Mouse (Mus musculus) embryonic facial prominence, embryonic 11.5 days (tissue): ENCODE measurements around the gene Dnah3. TPM values are rescaled to one million over a fixed set of nuclear protein-coding genes. Genes with fewer than 3 reads are reported as not detected.
A peak's percentile ranks its signal among the peaks of the same experiment; 100 is the strongest.

Source experiments
- ATAC-seq: fragments of 200-750 bp; cut with Nextera tagmentation; replicated peaks from 2 replicates; pipeline ENCODE4 v1.8.0; 2017; ENCODE audit warnings: low read depth; ENCODE audit not compliant: insufficient number of reproducible peaks, low FRiP score, low TSS enrichment
- DNase-seq: peaks from one replicate; pipeline ENCODE4 v3.0.0-alpha.2; 2015; ENCODE audit warnings: low spot score
- H3K27ac ChIP-seq: fragments of 300-500 bp; sonication (generic); replicated peaks from 2 replicates; pipeline ENCODE4 v1.5.1; 2014; ENCODE audit warnings: mild to moderate bottlenecking, low read depth, low read length, control low read depth
- H3K27me3 ChIP-seq: fragments of 300-500 bp; sonication (generic); 2 replicates; pipeline ENCODE4 v1.6.1; 2014; ENCODE audit warnings: mild to moderate bottlenecking, low read length, moderate library complexity, mixed read lengths; ENCODE audit not compliant: control insufficient read depth, insufficient read depth
- H3K36me3 ChIP-seq: fragments of 300-500 bp; sonication (generic); replicated peaks from 2 replicates; pipeline ENCODE4 v1.6.1; 2014; ENCODE audit warnings: low read depth, mild to moderate bottlenecking, low read length, moderate library complexity, mixed read lengths; ENCODE audit not compliant: control insufficient read depth, insufficient read depth
- H3K4me1 ChIP-seq: fragments of 300-500 bp; sonication (generic); 2 replicates; pipeline ENCODE4 v1.6.1; 2014; ENCODE audit warnings: low read length, mixed read lengths; ENCODE audit not compliant: control insufficient read depth, insufficient read depth
- H3K4me2 ChIP-seq: fragments of 300-500 bp; sonication (generic); 2 replicates; pipeline ENCODE4 v1.6.1; 2014; ENCODE audit warnings: low read depth, mild to moderate bottlenecking, control low read depth, low read length, moderate library complexity
- H3K4me3 ChIP-seq: fragments of 300-500 bp; sonication (generic); 2 replicates; pipeline ENCODE4 v1.5.1; 2014; ENCODE audit warnings: low read depth, low read length, control low read depth
- H3K9ac ChIP-seq: fragments of 300-500 bp; sonication (generic); replicated peaks from 2 replicates; pipeline ENCODE4 v1.6.1; 2014; ENCODE audit warnings: mild to moderate bottlenecking, control low read depth, low read length
- H3K9me3 ChIP-seq: fragments of 300-500 bp; sonication (generic); replicated peaks from 2 replicates; pipeline ENCODE4 v1.6.1; 2016; ENCODE audit warnings: mild to moderate bottlenecking, low read length, inconsistent platforms, mixed read lengths; ENCODE audit not compliant: control insufficient read depth
- WGBS: fragments of 180-500 bp; shearing (Covaris S2); extraction: QIAGEN DNeasy Blood & Tissue Kit; methylation state at CpG from one replicate; pipeline ENCODE4 v1.1.7; 2014; 5-methylcytosine and 5-hydroxymethylcytosine counted together
- polyA plus RNA-seq: library from polyadenylated mRNA; unstranded; fragments of >200 nt; fragmentation: Nextera tagmentation; extraction: Ambion mirVana; gene quantifications from 2 replicates; pipeline ENCODE4 v1.2.1, GENCODE M21; 2014

Gene Dnah3
- polyA plus RNA-seq, 1 experiment from 2014 or later: not detected

GRCm38 (mm10) chr7:120094216-120094615 is 864 bp downstream of the Dnah3 start:
- Histone ChIP-seq H3K4me1 (no peaks in the 10 kb centered on the region), H3K27me3 (no peaks in the 10 kb centered on the region), H3K9ac (no peak overlapping the region), H3K4me3 (no peak overlapping the region), H3K27ac (no peak overlapping the region), H3K4me2 (no peak overlapping the region), H3K36me3 (no peaks in the 10 kb centered on the region), H3K9me3 (no peaks in the 10 kb centered on the region)
- no peak for DNase-seq
- ATAC-seq: no peak
- WGBS: 91% methylated on average over 3 of the region's 3 CpGs

GRCm38 (mm10) chr7:120093033-120093432 is 2.0 kb downstream of the Dnah3 start:
- Histone ChIP-seq H3K4me2 (no peak overlapping the region), H3K9ac (no peak overlapping the region), H3K36me3 (no peaks in the 10 kb centered on the region), H3K27me3 (no peaks in the 10 kb centered on the region), H3K4me1 (no peaks in the 10 kb centered on the region), H3K27ac (no peak overlapping the region), H3K9me3 (no peaks in the 10 kb centered on the region), H3K4me3 (no peak overlapping the region)
- DNase-seq (peak; percentile 26), ATAC-seq (0 out of 2 replicates have a peak, but pooled peaks have one; percentile 42)
- 24% methylated on average over 5 of the region's 5 CpGs for WGBS

- H3K36me3 ChIP-seq: no peaks in the 10 kb centered on the region
- 74% methylated on average over 3 of the region's 3 CpGs for WGBS
- H3K4me1 ChIP-seq: no peaks in the 10 kb centered on the region
- DNase-seq (no peak), ATAC-seq (no peak)
- no peaks in the 10 kb centered on the region for H3K9me3 ChIP-seq
- no peak overlapping the region for H3K4me2 ChIP-seq
- H3K27ac ChIP-seq: no peak overlapping the region
- no peaks in the 10 kb centered on the region for H3K27me3 ChIP-seq
- no peak overlapping the region for H3K9ac ChIP-seq
- H3K4me3 ChIP-seq: no peak overlapping the region
Observed at GRCm38 (mm10) chr7:120080177-120080576, 14.9 kb downstream of the Dnah3 start.

- H3K4me2 ChIP-seq: no peak overlapping the region
- no peak overlapping the region for H3K27ac ChIP-seq
- 0 out of 2 replicates have a peak, but pooled peaks have one; percentile 18 for ATAC-seq
- DNase-seq: no peak
- H3K4me3 ChIP-seq: no peak overlapping the region
- 42% methylated on average over 3 of the region's 3 CpGs for WGBS
- no peaks in the 10 kb centered on the region for H3K36me3 ChIP-seq
- no peak overlapping the region for H3K9ac ChIP-seq
- no peaks in the 10 kb centered on the region for H3K4me1 ChIP-seq
- H3K9me3 ChIP-seq: no peaks in the 10 kb centered on the region
- no peaks in the 10 kb centered on the region for H3K27me3 ChIP-seq
Observed at GRCm38 (mm10) chr7:120069164-120069563, 25.9 kb downstream of the Dnah3 start.

GRCm38 (mm10) chr7:120068114-120068513 is 27.0 kb downstream of the Dnah3 start:
- Histone ChIP-seq H3K27ac (no peak overlapping the region), H3K4me3 (no peak overlapping the region), H3K4me1 (no peaks in the 10 kb centered on the region), H3K9me3 (no peaks in the 10 kb centered on the region), H3K9ac (no peak overlapping the region), H3K36me3 (no peaks in the 10 kb centered on the region), H3K27me3 (no peaks in the 10 kb centered on the region), H3K4me2 (no peak overlapping the region)
- ATAC-seq: no peak
- WGBS: 88% methylated on average over 3 of the region's 3 CpGs
- DNase-seq: no peak

- H3K4me1 ChIP-seq: no peaks in the 10 kb centered on the region
- WGBS: 84% methylated on average over 1 of the region's 1 CpGs
- no peak for ATAC-seq
- no peak overlapping the region for H3K4me2 ChIP-seq
- H3K9ac ChIP-seq: no peak overlapping the region
- H3K36me3 ChIP-seq: no peaks in the 10 kb centered on the region
- H3K27me3 ChIP-seq: no peaks in the 10 kb centered on the region
- H3K9me3 ChIP-seq: no peaks in the 10 kb centered on the region
- DNase-seq: no peak
- no peak overlapping the region for H3K4me3 ChIP-seq
- H3K27ac ChIP-seq: no peak overlapping the region
Observed at GRCm38 (mm10) chr7:120064045-120064444, 31.0 kb downstream of the Dnah3 start.

- no peak overlapping the region for H3K4me3 ChIP-seq
- no peaks in the 10 kb centered on the region for H3K9me3 ChIP-seq
- ATAC-seq: no peak
- WGBS: 90% methylated on average over 3 of the region's 3 CpGs
- no peak overlapping the region for H3K4me2 ChIP-seq
- no peaks in the 10 kb centered on the region for H3K27me3 ChIP-seq
- H3K9ac ChIP-seq: no peak overlapping the region
- H3K36me3 ChIP-seq: no peaks in the 10 kb centered on the region
- no peak overlapping the region for H3K27ac ChIP-seq
- H3K4me1 ChIP-seq: no peaks in the 10 kb centered on the region
- DNase-seq: no peak
Observed at GRCm38 (mm10) chr7:120055479-120055878, 39.6 kb downstream of the Dnah3 start.

- H3K4me1 ChIP-seq: no peaks in the 10 kb centered on the region
- WGBS: 48% methylated on average over 2 of the region's 2 CpGs
- no peak for ATAC-seq
Observed at GRCm38 (mm10) chr7:120054016-120054415, 41.1 kb downstream of the Dnah3 start.

More at GRCm38 (mm10) chr7:120054016-120054415, 41.1 kb downstream of the Dnah3 start:
- no peak overlapping the region for H3K27ac ChIP-seq
- DNase-seq: no peak
- H3K36me3 ChIP-seq: no peaks in the 10 kb centered on the region
- H3K27me3 ChIP-seq: no peaks in the 10 kb centered on the region
- no peak overlapping the region for H3K4me3 ChIP-seq
- no peak overlapping the region for H3K9ac ChIP-seq
- H3K4me2 ChIP-seq: no peak overlapping the region
- H3K9me3 ChIP-seq: no peaks in the 10 kb centered on the region
